Mouse (Mus musculus): ENCODE data around the gene Olfr52.

DNA sequence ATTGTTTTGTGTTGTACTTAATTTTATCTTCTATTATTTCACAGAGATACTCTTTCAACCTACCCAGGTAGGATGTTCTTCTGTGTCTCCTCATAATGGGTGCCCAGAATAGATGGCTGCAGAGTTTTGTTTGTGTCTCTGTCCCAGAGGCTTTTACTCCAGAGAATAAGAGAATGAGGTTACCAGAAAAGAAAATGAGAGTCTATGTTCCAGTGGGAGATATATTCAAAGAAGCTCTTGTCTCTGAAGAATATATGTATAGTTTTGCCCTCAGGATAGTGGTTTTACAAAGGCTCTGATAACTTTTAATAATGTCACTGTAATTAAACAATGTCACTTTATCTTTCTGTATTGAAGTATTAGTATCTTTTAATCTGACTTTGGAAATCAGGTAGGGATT, at the start of gene Olfr52:
- TF ChIP-seq HCFC1 (IDR thresholded peaks at IDR 0.05; ENCODE audit: borderline replicate concordance, insufficient read depth, low read length) (no peak), CHD2 (IDR thresholded peaks at IDR 0.05; ENCODE audit: low read depth, low read length) (no peak), ZNF384 (IDR thresholded peaks at IDR 0.05; ENCODE audit: low read depth, low read length) (no peak), MAFK (IDR thresholded peaks at IDR 0.05; ENCODE audit: insufficient read depth, low read depth, low read length) (no peak)

All from ES-E14 (cell line).